Mouse (Mus musculus): ENCODE results near the gene Ccdc57.

GRCm38 (mm10) chr11:120932564-120933398 lies at the start of gene Ccdc57:
- TF ChIP-seq GATA1 (IDR thresholded peaks at IDR 0.05; ENCODE audit: borderline replicate concordance, low read length) (no peak), FLI1 (IDR thresholded peaks at IDR 0.05; ENCODE audit: low read length) (no peak)
